Mouse (Mus musculus): ENCODE results near the gene Pitpnm1.

- TF ChIP-seq CTCF (IDR thresholded peaks at IDR 0.05) (no peak), EP300 (IDR thresholded peaks at IDR 0.05) (no peak)
These were observed 50.1 kb downstream of the Pitpnm1 start for GRCm38 (mm10) chr19:4149764-4150461.

Data from lung, postnatal 0 days (tissue).